Mouse (Mus musculus): ENCODE measurements around the gene Stx8.

- TF ChIP-seq CTCF (IDR thresholded peaks at IDR 0.05; ENCODE audit: control insufficient read depth, insufficient read depth, low read length) (no peak), POLR2A (IDR thresholded peaks at IDR 0.05; ENCODE audit: borderline replicate concordance, control insufficient read depth, low read depth, low read length) (no peak)
Observed at GRCm38 (mm10) chr11:68012207-68012606, 46.2 kb downstream of the Stx8 start.

All from bone marrow, adult 2 months (tissue).